Mouse (Mus musculus) CH12.LX (cell line): ENCODE measurements at regions not wholly inside any gene's neighbourhood (a gene's known extent, or its start where the extent isn't known, plus 50 kb on each side); places are given as distances from the start of the nearest gene placed in this dataset.

Experiments
- DNase-seq: peaks from one replicate; pipeline ENCODE4 v3.0.0-alpha.2; 2013; ENCODE audit errors: extremely low read depth
- H3K27ac ChIP-seq: 2 replicates; pipeline ENCODE4 v1.5.1; 2012; ENCODE audit warnings: low read depth, mild to moderate bottlenecking, control low read depth, moderate library complexity; ENCODE audit not compliant: insufficient read depth
- H3K27me3 ChIP-seq: replicated peaks from 2 replicates; pipeline ENCODE3; 2012; ENCODE audit warnings: inconsistent platforms
- H3K36me3 ChIP-seq, 2 experiments: replicated peaks in 1 of 2; 2 replicates each; pipeline versions ENCODE3 to v1.6.1; 2012; ENCODE audit warnings: inconsistent platforms in 1 of 2, low read length in 1 of 2, mild to moderate bottlenecking in 1 of 2, mixed read lengths in 1 of 2, moderate library complexity in 1 of 2; ENCODE audit not compliant: control insufficient read depth in 1 of 2, insufficient read depth in 1 of 2
- H3K4me1 ChIP-seq, 2 experiments: 2 replicates each; pipeline ENCODE4 v1.6.1; 2012; ENCODE audit warnings: inconsistent platforms in 1 of 2, moderate library complexity in 1 of 2; ENCODE audit not compliant: insufficient read depth in 2 of 2, control insufficient read depth in 1 of 2
- H3K4me2 ChIP-seq: 2 replicates; pipeline ENCODE4 v1.6.1; 2012; ENCODE audit warnings: low read depth, mild to moderate bottlenecking, control low read depth; ENCODE audit not compliant: poor library complexity, insufficient read depth, severe bottlenecking
- H3K4me3 ChIP-seq, 3 experiments: fragments of 150-350 bp in 1 of 3; sonication (generic) in 1 of 3; replicated peaks in 1 of 3; 2 replicates each; pipeline versions ENCODE3 to v1.5.1; 2011 to 2012; ENCODE audit warnings: low read depth in 2 of 3, low read length in 2 of 3, mild to moderate bottlenecking in 2 of 3, moderate library complexity in 2 of 3, control low read depth in 1 of 3, improper control_type of control experiment in 1 of 3, inconsistent platforms in 1 of 3, mixed read lengths in 1 of 3; ENCODE audit not compliant: poor library complexity in 1 of 3
- H3K79me2 ChIP-seq: replicated peaks from 2 replicates; pipeline ENCODE4 v1.6.1; 2012; ENCODE audit warnings: mild to moderate bottlenecking, moderate library complexity; ENCODE audit not compliant: control insufficient read depth, poor library complexity, insufficient read depth, severe bottlenecking; ENCODE audit errors: extremely low read depth
- H3K9ac ChIP-seq: 2 replicates; pipeline ENCODE4 v1.6.1; 2012; ENCODE audit warnings: low read depth, mild to moderate bottlenecking, control low read depth, moderate library complexity; ENCODE audit not compliant: insufficient read depth
- H3K9me3 ChIP-seq: replicated peaks from 2 replicates; pipeline ENCODE3; 2012; ENCODE audit warnings: low read length, inconsistent platforms, mixed read lengths
- BHLHE40 ChIP-seq: IDR thresholded peaks from 2 replicates; pipeline ENCODE4 v1.6.1; 2011; ENCODE audit warnings: mild to moderate bottlenecking, low read depth, low read length, improper control_type of control experiment
- CHD1 ChIP-seq: IDR thresholded peaks from 2 replicates; pipeline ENCODE4 v1.6.1; 2012; ENCODE audit warnings: low read depth, low read length, improper control_type of control experiment, inconsistent platforms
- CHD2 ChIP-seq: IDR thresholded peaks from 2 replicates; pipeline ENCODE4 v1.6.1; 2011; ENCODE audit warnings: low read length, improper control_type of control experiment
- CTCF ChIP-seq, 2 experiments: IDR thresholded peaks in 1 of 2; conservative IDR thresholded peaks in 1 of 2; 2 replicates each; pipeline ENCODE4 v1.5.1; 2011 to 2012; ENCODE audit warnings: low read depth in 2 of 2, low read length in 2 of 2, improper control_type of control experiment in 1 of 2, inconsistent platforms in 1 of 2, mild to moderate bottlenecking in 1 of 2, moderate library complexity in 1 of 2
- ELF1 ChIP-seq: IDR thresholded peaks from 2 replicates; pipeline ENCODE4 v1.6.1; 2014; ENCODE audit warnings: low read depth, mild to moderate bottlenecking, inconsistent platforms, low read length, improper control_type of control experiment
- EP300 ChIP-seq: IDR thresholded peaks from 2 replicates; pipeline ENCODE4 v1.6.1; 2011; ENCODE audit warnings: low read length, improper control_type of control experiment
- GABPA ChIP-seq: IDR thresholded peaks from 2 replicates; pipeline ENCODE4 v1.6.1; 2012; ENCODE audit warnings: low read depth, low read length, improper control_type of control experiment, inconsistent platforms; ENCODE audit not compliant: insufficient replicate concordance
- HCFC1 ChIP-seq: IDR thresholded peaks from 2 replicates; pipeline ENCODE4 v1.6.1; 2012; ENCODE audit warnings: low read depth, mild to moderate bottlenecking, inconsistent platforms, low read length, improper control_type of control experiment
- IRF4 ChIP-seq: IDR thresholded peaks from 2 replicates; pipeline ENCODE4 v1.6.1; 2014; ENCODE audit warnings: low read depth, mild to moderate bottlenecking, inconsistent platforms, low read length, improper control_type of control experiment
- KAT2A ChIP-seq: IDR thresholded peaks from 2 replicates; pipeline ENCODE4 v1.6.1; 2012; ENCODE audit warnings: low read length, improper control_type of control experiment, inconsistent platforms; ENCODE audit not compliant: insufficient replicate concordance
- MAFK ChIP-seq: IDR thresholded peaks from 2 replicates; pipeline ENCODE4 v1.6.1; 2011; ENCODE audit warnings: low read length, improper control_type of control experiment; ENCODE audit not compliant: insufficient replicate concordance
- MAX ChIP-seq: IDR thresholded peaks from 2 replicates; pipeline ENCODE4 v1.6.1; 2011; ENCODE audit warnings: low read length, improper control_type of control experiment
- MAZ ChIP-seq: IDR thresholded peaks from 2 replicates; pipeline ENCODE4 v1.6.1; 2012; ENCODE audit warnings: low read depth, mild to moderate bottlenecking, inconsistent platforms, low read length, improper control_type of control experiment, moderate library complexity
- MEF2A ChIP-seq: IDR thresholded peaks from 2 replicates; pipeline ENCODE4 v1.6.1; 2014; ENCODE audit warnings: low read depth, mild to moderate bottlenecking, inconsistent platforms, low read length, improper control_type of control experiment, borderline replicate concordance
- MXI1 ChIP-seq: IDR thresholded peaks from 2 replicates; pipeline ENCODE4 v1.6.1; 2011; ENCODE audit warnings: mild to moderate bottlenecking, low read depth, low read length, improper control_type of control experiment
- MYC ChIP-seq: IDR thresholded peaks from 2 replicates; pipeline ENCODE4 v1.6.1; 2011; ENCODE audit warnings: low read depth, mild to moderate bottlenecking, improper control_type of control experiment, low read length
- POLR2A ChIP-seq: IDR thresholded peaks from 2 replicates; pipeline ENCODE4 v1.6.1; 2011; ENCODE audit warnings: low read depth, mild to moderate bottlenecking, improper control_type of control experiment, low read length
- POLR2AphosphoS2 ChIP-seq: IDR thresholded peaks from 2 replicates; pipeline ENCODE4 v1.6.1; 2011; ENCODE audit warnings: low read depth, low read length, improper control_type of control experiment
- RAD21 ChIP-seq: IDR thresholded peaks from 2 replicates; pipeline ENCODE4 v1.6.1; 2011; ENCODE audit warnings: low read depth, mild to moderate bottlenecking, low read length, improper control_type of control experiment, moderate library complexity
- RCOR1 ChIP-seq: conservative IDR thresholded peaks from 2 replicates; pipeline ENCODE4 v1.6.1; 2012; ENCODE audit warnings: low read depth, mild to moderate bottlenecking, inconsistent platforms, low read length, improper control_type of control experiment
- SIN3A ChIP-seq: IDR thresholded peaks from 2 replicates; pipeline ENCODE4 v1.6.1; 2012; ENCODE audit warnings: low read length, improper control_type of control experiment, inconsistent platforms
- SMC3 ChIP-seq: IDR thresholded peaks from 2 replicates; pipeline ENCODE4 v1.6.1; 2011; ENCODE audit warnings: low read depth, low read length, improper control_type of control experiment
- UBTF ChIP-seq: IDR thresholded peaks from 2 replicates; pipeline ENCODE4 v1.6.1; 2012; ENCODE audit warnings: low read depth, mild to moderate bottlenecking, inconsistent platforms, low read length, improper control_type of control experiment, moderate library complexity
- USF1 ChIP-seq: IDR thresholded peaks from 2 replicates; pipeline ENCODE4 v1.6.1; 2014; ENCODE audit warnings: low read depth, mild to moderate bottlenecking, inconsistent platforms, low read length, improper control_type of control experiment
- ZC3H11A ChIP-seq: IDR thresholded peaks from 2 replicates; pipeline ENCODE4 v1.6.1; 2012; ENCODE audit warnings: low read depth, mild to moderate bottlenecking, inconsistent platforms, low read length, improper control_type of control experiment
- dilution Hi-C: fragments of 300-500 bp; cut with MboI; formaldehyde crosslinking; loops from 2 replicates; pipeline ENCODE4 v1.14.3; 2020; ENCODE audit warnings: low sequenced_read_pairs; ENCODE audit not compliant: extremely low pct_unique_long_range_greater_than_20kb, extremely low pct_ligation_motif_present
- in situ Hi-C: fragments of 300-500 bp; cut with MboI; formaldehyde crosslinking; loops from 3 replicates; pipeline ENCODE4 v1.14.3; 2019; ENCODE audit warnings: low sequenced_read_pairs, low pct_ligation_motif_present, low pct_unique_long_range_greater_than_20kb, mixed read lengths

DNA sequence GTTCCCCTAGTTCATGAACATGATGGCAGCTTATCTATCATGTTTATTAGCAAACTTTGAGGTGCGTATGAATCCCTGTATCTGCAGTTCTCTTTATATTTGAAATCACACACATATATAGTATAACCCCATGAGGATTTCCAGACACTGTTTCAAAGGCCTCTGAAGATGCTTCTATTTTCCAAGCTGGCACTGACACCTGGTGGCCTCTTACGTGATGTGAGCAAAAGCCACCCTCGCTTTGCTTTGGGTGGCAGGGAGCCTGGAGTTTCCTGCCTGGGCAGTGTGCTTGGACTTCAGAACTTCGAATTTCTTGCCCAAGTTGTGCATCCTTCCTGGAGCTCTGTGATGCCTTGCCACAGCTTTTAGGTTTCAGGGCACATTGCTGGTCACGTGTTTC, 1817.1 kb downstream of the 9330182O14Rik start:
- DNase-seq, result peak; percentile 45
- Histone ChIP-seq H3K9me3 (no peaks in the 10 kb centered on the region), H3K79me2 (no peaks in the 10 kb centered on the region), H3K4me3 (no peak overlapping the region), H3K4me2 (no peak overlapping the region), H3K27me3 (no peaks in the 10 kb centered on the region), H3K36me3 (no peaks in the 10 kb centered on the region), H3K9ac (no peak overlapping the region), H3K27ac (no peak overlapping the region), H3K4me1 (peaks cover 4 to 17% of the 10 kb centered on the region in 2 experiments; a peak in 3 of 4 replicates)
- dilution Hi-C loops (no loop called here), in situ Hi-C loops (loop anchor here (25.0 kb wide), 1 partner anchor 789 kb away; no protein-coding TSS in a partner anchor)
- TF ChIP-seq MXI1, result no peak
- peak in 1 of 2 experiments; percentile 81; a peak in 3 of 4 replicates for TF ChIP-seq CTCF (conservative IDR thresholded peaks at IDR 0.05 in 1 of 2, IDR thresholded peaks at IDR 0.05 in 1 of 2; ENCODE audit: low read depth in 2 of 2, low read length in 2 of 2)
- no peak for TF ChIP-seq MAFK
- peak; percentile 63 for TF ChIP-seq SMC3
- peak; percentile 81 for TF ChIP-seq RAD21
- no peak for TF ChIP-seq POLR2A

DNA sequence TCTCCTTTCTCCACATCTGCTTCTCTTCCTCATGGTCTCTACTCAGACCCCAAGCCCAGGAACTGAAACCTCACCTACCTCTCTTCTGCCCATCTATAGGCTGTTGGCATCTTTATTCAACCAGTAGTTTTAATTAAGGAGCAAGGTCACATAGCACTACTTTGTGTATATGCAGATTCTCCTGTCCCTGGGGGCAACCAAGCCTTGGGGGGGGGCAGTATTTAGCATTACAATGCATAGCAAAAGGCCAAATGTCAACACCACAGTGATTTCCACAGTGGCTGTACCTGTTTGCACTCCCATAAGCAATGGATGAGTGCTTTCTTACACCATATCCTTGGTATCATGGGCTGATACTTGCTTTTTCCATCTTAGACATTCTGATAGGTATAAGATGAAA, 1826.4 kb downstream of the 9330182O14Rik start:
- Histone ChIP-seq H3K36me3 (no peaks in the 10 kb centered on the region), H3K4me2 (no peak overlapping the region), H3K4me1 (no peaks in the 10 kb centered on the region), H3K4me3 (no peak overlapping the region), H3K27ac (no peak overlapping the region), H3K79me2 (no peaks in the 10 kb centered on the region), H3K9ac (no peak overlapping the region), H3K9me3 (no peaks in the 10 kb centered on the region), H3K27me3 (no peaks in the 10 kb centered on the region)
- in situ Hi-C loops (loop anchor here (10.0 to 25.0 kb wide), 2 partner anchors 136 to 798 kb away; no protein-coding TSS in a partner anchor), dilution Hi-C loops (no loop called here)
- no peak for TF ChIP-seq MAX
- TF ChIP-seq USF1, result no peak
- no peak for TF ChIP-seq IRF4
- no peak for TF ChIP-seq MXI1
- TF ChIP-seq CHD1, result no peak
- no peak for TF ChIP-seq GABPA
- no peak for TF ChIP-seq KAT2A
- no peak for TF ChIP-seq RAD21
- TF ChIP-seq CTCF (conservative IDR thresholded peaks at IDR 0.05 in 1 of 2, IDR thresholded peaks at IDR 0.05 in 1 of 2; ENCODE audit: low read depth in 2 of 2, low read length in 2 of 2), result no peak
- no peak for TF ChIP-seq EP300
- TF ChIP-seq HCFC1, result no peak
- TF ChIP-seq MAZ, result no peak
- no peak for TF ChIP-seq CHD2
- DNase-seq, result no peak

DNA sequence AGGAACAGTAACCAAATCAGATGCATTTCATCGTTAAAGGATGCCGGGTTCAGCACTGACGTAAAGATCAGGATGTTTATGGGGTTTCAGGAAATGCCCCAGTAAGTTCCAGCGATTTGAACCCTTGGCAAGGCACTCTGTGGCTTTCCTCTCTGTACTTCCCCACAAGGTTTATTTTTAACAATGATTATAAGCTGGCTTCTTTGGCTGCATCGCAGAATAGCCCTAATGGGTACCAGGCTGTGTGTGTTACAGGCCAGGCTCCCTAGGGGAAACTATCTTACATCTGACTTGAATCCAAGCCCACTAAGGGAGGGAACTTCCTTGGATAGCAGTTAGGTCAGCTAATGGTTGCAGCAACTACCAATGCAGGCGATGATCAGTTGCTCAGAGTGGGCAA, 1836.7 kb downstream of the 9330182O14Rik start:
- TF ChIP-seq USF1 (no peak), SMC3 (no peak), ELF1 (no peak), BHLHE40 (no peak), KAT2A (no peak), MEF2A (no peak), POLR2AphosphoS2 (no peak), SIN3A (no peak), IRF4 (no peak), CHD1 (no peak), GABPA (no peak), RCOR1 (no peak), EP300 (no peak), MYC (no peak), ZC3H11A (no peak), MAFK (no peak), UBTF (no peak)
- Histone ChIP-seq H3K4me2 (no peak overlapping the region), H3K4me3 (no peak overlapping the region), H3K9ac (no peak overlapping the region), H3K27ac (no peak overlapping the region), H3K27me3 (no peaks in the 10 kb centered on the region), H3K36me3 (no peaks in the 10 kb centered on the region), H3K9me3 (no peaks in the 10 kb centered on the region), H3K79me2 (no peaks in the 10 kb centered on the region), H3K4me1 (peaks cover 0 to 12% of the 10 kb centered on the region in 2 experiments; a peak in 2 of 4 replicates)
- DNase-seq, result no peak
- in situ Hi-C loops, result loop anchor here (25.0 kb wide), 1 partner anchor 809 kb away; no protein-coding TSS in a partner anchor
- dilution Hi-C loops, result no loop called here
